Mouse (Mus musculus) liver, postnatal 0 days (tissue): ENCODE results near the gene Apob. TPM values are rescaled to one million over a fixed set of nuclear protein-coding genes. Genes with fewer than 3 reads are reported as not detected.

Source experiments
- ATAC-seq: fragments of 200-750 bp; cut with Nextera tagmentation; 2 replicates; pipeline ENCODE4 v1.8.0; 2017; ENCODE audit warnings: mild to moderate bottlenecking, moderate library complexity
- DNase-seq: peaks from one replicate; pipeline ENCODE4 v3.0.0-alpha.2; 2016
- H3K27ac ChIP-seq: fragments of 300-500 bp; sonication (generic); 2 replicates; pipeline ENCODE4 v1.5.1; 2014; ENCODE audit warnings: antibody characterized with exemption, moderate library complexity, mild to moderate bottlenecking, low read depth
- H3K27me3 ChIP-seq: fragments of 300-500 bp; sonication (generic); 2 replicates; pipeline ENCODE4 v1.6.1; 2014; ENCODE audit warnings: low read length, control low read depth, mixed read lengths; ENCODE audit not compliant: insufficient read depth
- H3K36me3 ChIP-seq: fragments of 300-500 bp; sonication (generic); replicated peaks from 2 replicates; pipeline ENCODE4 v1.6.1; 2014; ENCODE audit warnings: mild to moderate bottlenecking, control low read depth, low read length, moderate library complexity, mixed read lengths; ENCODE audit not compliant: insufficient read depth
- H3K4me1 ChIP-seq: fragments of 300-500 bp; sonication (generic); 2 replicates; pipeline ENCODE4 v1.6.1; 2014; ENCODE audit warnings: antibody characterized with exemption, mild to moderate bottlenecking, control low read depth; ENCODE audit not compliant: insufficient read depth
- H3K4me2 ChIP-seq: fragments of 300-500 bp; sonication (generic); 2 replicates; pipeline ENCODE4 v1.6.1; 2014; ENCODE audit warnings: low read depth, mild to moderate bottlenecking, low read length, moderate library complexity, mixed read lengths
- H3K4me3 ChIP-seq: fragments of 300-500 bp; sonication (generic); 2 replicates; pipeline ENCODE4 v1.5.1; 2014; ENCODE audit warnings: low read depth, low read length
- H3K9ac ChIP-seq: fragments of 300-500 bp; sonication (generic); replicated peaks from 2 replicates; pipeline ENCODE4 v1.6.1; 2014; ENCODE audit warnings: mild to moderate bottlenecking, moderate library complexity
- H3K9me3 ChIP-seq: fragments of 300-500 bp; sonication (generic); 2 replicates; pipeline ENCODE4 v1.6.1; 2016; ENCODE audit warnings: mild to moderate bottlenecking, control low read depth, low read length, mixed read lengths
- CTCF ChIP-seq: sonication (generic); IDR thresholded peaks from 2 replicates; pipeline ENCODE4 v1.5.1; 2016; ENCODE audit warnings: antibody characterized with exemption, low read depth
- EP300 ChIP-seq: IDR thresholded peaks from 2 replicates; pipeline ENCODE4 v1.6.1; 2016; ENCODE audit warnings: antibody characterized with exemption, low read depth, mild to moderate bottlenecking
- WGBS: fragments of 180-500 bp; shearing (Covaris S2); extraction: QIAGEN DNeasy Blood & Tissue Kit; methylation state at CpG from one replicate; pipeline ENCODE4 v1.1.7; 2014; ENCODE audit not compliant: insufficient replicate concordance; 5-methylcytosine and 5-hydroxymethylcytosine counted together
- polyA plus RNA-seq: library from polyadenylated mRNA; unstranded; fragments of >200 nt; fragmentation: Nextera tagmentation; extraction: Ambion mirVana; gene quantifications from 2 replicates; pipeline ENCODE4 v1.2.1, GENCODE M21; 2015

Apob gene
- polyA plus RNA-seq, 1 experiment from 2014 or later: 219 TPM

GRCm38 (mm10) chr12:7962314-7962927 is 15.0 kb upstream of the Apob start:
- 34% methylated on average over 5 of the region's 5 CpGs for WGBS
- H3K9ac ChIP-seq: no peak overlapping the region
- H3K27ac ChIP-seq: no peak overlapping the region
- no peak overlapping the region for H3K4me2 ChIP-seq
- DNase-seq (no peak), ATAC-seq (no peak)
- TF ChIP-seq CTCF (no peak), EP300 (no peak)
- no peaks in the 10 kb centered on the region for H3K36me3 ChIP-seq
- H3K4me1 ChIP-seq: no peaks in the 10 kb centered on the region
- no peak overlapping the region for H3K4me3 ChIP-seq
- H3K9me3 ChIP-seq: no peaks in the 10 kb centered on the region
- H3K27me3 ChIP-seq: no peaks in the 10 kb centered on the region

- Histone ChIP-seq H3K9me3 (no peaks in the 10 kb centered on the region), H3K4me2 (no peak overlapping the region), H3K4me1 (no peaks in the 10 kb centered on the region), H3K9ac (no peak overlapping the region), H3K4me3 (no peak overlapping the region), H3K27me3 (no peaks in the 10 kb centered on the region), H3K27ac (no peak overlapping the region), H3K36me3 (no peaks in the 10 kb centered on the region)
- DNase-seq: no peak
- 81% methylated on average over 2 of the region's 2 CpGs for WGBS
- TF ChIP-seq CTCF (no peak), EP300 (no peak)
- no peak for ATAC-seq
Observed at GRCm38 (mm10) chr12:7967221-7967620, 10.2 kb upstream of the Apob start.

- DNase-seq (no peak), ATAC-seq (no peak)
- H3K4me1 ChIP-seq: no peaks in the 10 kb centered on the region
- H3K36me3 ChIP-seq: no peaks in the 10 kb centered on the region
- no peaks in the 10 kb centered on the region for H3K27me3 ChIP-seq
- no peaks in the 10 kb centered on the region for H3K9me3 ChIP-seq
- no peak overlapping the region for H3K4me2 ChIP-seq
- TF ChIP-seq EP300 (no peak), CTCF (no peak)
- H3K27ac ChIP-seq: no peak overlapping the region
- H3K4me3 ChIP-seq: no peak overlapping the region
- H3K9ac ChIP-seq: no peak overlapping the region
- whole genome bisulfite sequencing: 81% methylated on average over 2 of the region's 2 CpGs
Observed at GRCm38 (mm10) chr12:7970301-7970700, 7.1 kb upstream of the Apob start.

- TF ChIP-seq CTCF (no peak), EP300 (no peak)
- Histone ChIP-seq H3K4me1 (no peaks in the 10 kb centered on the region), H3K36me3 (no peaks in the 10 kb centered on the region), H3K27ac (no peak overlapping the region), H3K9ac (no peak overlapping the region), H3K27me3 (no peaks in the 10 kb centered on the region), H3K4me3 (no peak overlapping the region), H3K4me2 (no peak overlapping the region), H3K9me3 (no peaks in the 10 kb centered on the region)
- 70% methylated on average over 3 of the region's 3 CpGs for WGBS
- no peak for DNase-seq
- no peak for ATAC-seq
Observed at GRCm38 (mm10) chr12:7970817-7971216, 6.6 kb upstream of the Apob start.

GRCm38 (mm10) chr12:7971736-7972135 is 5.7 kb upstream of the Apob start:
- TF ChIP-seq EP300: no peak
- no peak for TF ChIP-seq CTCF
- Histone ChIP-seq H3K4me1 (no peaks in the 10 kb centered on the region), H3K9ac (no peak overlapping the region), H3K9me3 (no peaks in the 10 kb centered on the region), H3K27ac (no peak overlapping the region), H3K36me3 (no peaks in the 10 kb centered on the region), H3K4me2 (no peak overlapping the region), H3K27me3 (no peaks in the 10 kb centered on the region), H3K4me3 (no peak overlapping the region)
- DNase-seq (no peak), ATAC-seq (no peak)
- 75% methylated on average over 2 of the region's 2 CpGs for WGBS

GRCm38 (mm10) chr12:7973773-7974322 is 3.6 kb upstream of the Apob start:
- Histone ChIP-seq H3K27me3 (no peaks in the 10 kb centered on the region), H3K36me3 (no peaks in the 10 kb centered on the region), H3K27ac (no peak overlapping the region), H3K4me2 (no peak overlapping the region), H3K9me3 (no peaks in the 10 kb centered on the region), H3K4me1 (no peaks in the 10 kb centered on the region), H3K9ac (no peak overlapping the region), H3K4me3 (no peak overlapping the region)
- DNase-seq (no peak), ATAC-seq (no peak)
- TF ChIP-seq EP300 (no peak), CTCF (no peak)
- WGBS: 48% methylated on average over 5 of the region's 5 CpGs
